7 mouse cellular contexts compared by ENCODE assay signal in genomic region chr6:88105783-88106611, GRCm38 (mm10). TPM values are rescaled to one million over a fixed set of nuclear protein-coding genes. Genes with fewer than 3 reads are reported as not detected.
DNase-seq lines count a peak whose midpoint lies in the region; ATAC-seq and TF ChIP-seq lines count a peak whose summit lies in the region.

No protein-coding gene starts in this region.

- peak overlapping the region; percentile 34 for H3K4me2 ChIP-seq in kidney, embryonic 14.5 days (replicated peaks; ENCODE audit: low read depth, low read length)
- peak overlapping the region; percentile 43 for H3K4me2 ChIP-seq in limb, embryonic 14.5 days (replicated peaks; ENCODE audit: low read depth, low read length, severe bottlenecking)
- peak overlapping the region; percentile 56 for H3K4me2 ChIP-seq in midbrain, embryonic 16.5 days (ENCODE audit: low read length)

- peaks cover 21% of the 10 kb centered on the region for H3K4me1 ChIP-seq in heart, embryonic 10.5 days
- peaks cover 3% of the 10 kb centered on the region; the same call in 1 of the 2 replicates for H3K4me1 ChIP-seq in kidney, embryonic 14.5 days (ENCODE audit: control insufficient read depth, insufficient read depth, low read length)
- peaks cover 10% of the 10 kb centered on the region for H3K4me1 ChIP-seq in limb, embryonic 14.5 days (ENCODE audit: control insufficient read depth, insufficient read depth, low read length)
- peaks cover 9% of the 10 kb centered on the region for H3K4me1 ChIP-seq in midbrain, embryonic 16.5 days (ENCODE audit: control insufficient read depth, insufficient read depth, low read length)

- peak; percentile 97 for DNase-seq in brain, embryonic 14.5 days (ENCODE audit: low read depth)
- peak; percentile 96 for DNase-seq in heart, embryonic 10.5 days (ENCODE audit: low spot score)
- peak; percentile 95 for DNase-seq in limb, embryonic 14.5 days (ENCODE audit: low spot score)
- peak; percentile 51 to 83 for DNase-seq in spleen, postnatal 10 days (ENCODE audit: low spot score in 2 of 2)

- WGBS in heart, embryonic 10.5 days = 11% methylated on average over 32 of the region's 32 CpGs
- 10% methylated on average over 32 of the region's 32 CpGs for WGBS in kidney, embryonic 14.5 days
- WGBS in limb, embryonic 14.5 days = 10% methylated on average over 32 of the region's 32 CpGs
- WGBS in midbrain, embryonic 16.5 days = 9% methylated on average over 32 of the region's 32 CpGs

- TF ChIP-seq POLR2A in brain, embryonic 14.5 days (IDR thresholded peaks at IDR 0.05; ENCODE audit: borderline replicate concordance, extremely low read depth, insufficient read depth, insufficient read length, poor library complexity, severe bottlenecking) = no peak
- TF ChIP-seq POLR2A in limb, embryonic 14.5 days (IDR thresholded peaks at IDR 0.05; ENCODE audit: borderline replicate concordance, extremely low read depth, insufficient read depth, insufficient read length) = 0 out of 2 replicates have a peak, but pooled peaks have one; percentile 32

- peak overlapping the region; percentile 78 for H3K27ac ChIP-seq in heart, embryonic 10.5 days
- no peak overlapping the region; the same call in 1 of the 2 replicates for H3K27ac ChIP-seq in kidney, embryonic 14.5 days (ENCODE audit: low read depth, low read length)
- peak overlapping the region; percentile 56; the same call in 1 of the 2 replicates for H3K27ac ChIP-seq in limb, embryonic 14.5 days (replicated peaks; ENCODE audit: low read depth, low read length)
- H3K27ac ChIP-seq in midbrain, embryonic 16.5 days (ENCODE audit: low read length) = peak overlapping the region; percentile 72

- H3K4me3 ChIP-seq in heart, embryonic 10.5 days = peak overlapping the region; percentile 46
- peak overlapping the region; percentile 12 for H3K4me3 ChIP-seq in kidney, embryonic 14.5 days (ENCODE audit: low read length)
- peak overlapping the region; percentile 18 for H3K4me3 ChIP-seq in limb, embryonic 14.5 days (replicated peaks; ENCODE audit: low read length)
- peak overlapping the region; percentile 23; the same call in 1 of the 2 replicates for H3K4me3 ChIP-seq in midbrain, embryonic 16.5 days (ENCODE audit: low read depth, low read length)

- TF ChIP-seq CTCF in brain, embryonic 14.5 days (IDR thresholded peaks at IDR 0.05; ENCODE audit: borderline replicate concordance, extremely low read depth, insufficient read depth, insufficient read length) = peak; percentile 96

- H3K9me3 ChIP-seq in heart, embryonic 10.5 days = no peaks in the 10 kb centered on the region
- no peaks in the 10 kb centered on the region for H3K9me3 ChIP-seq in kidney, embryonic 14.5 days (ENCODE audit: control insufficient read depth, low read length)
- H3K9me3 ChIP-seq in limb, embryonic 14.5 days (ENCODE audit: control insufficient read depth, low read length) = no peaks in the 10 kb centered on the region
- H3K9me3 ChIP-seq in midbrain, embryonic 16.5 days (replicated peaks; ENCODE audit: control insufficient read depth, low read length, poor library complexity, severe bottlenecking) = no peaks in the 10 kb centered on the region

- H3K27me3 ChIP-seq in heart, embryonic 10.5 days (ENCODE audit: insufficient read depth, poor library complexity, severe bottlenecking) = peaks cover 11% of the 10 kb centered on the region; the same call in 1 of the 2 replicates
- no peaks in the 10 kb centered on the region for H3K27me3 ChIP-seq in kidney, embryonic 14.5 days (ENCODE audit: control insufficient read depth, insufficient read depth, low read length)
- H3K27me3 ChIP-seq in limb, embryonic 14.5 days (ENCODE audit: control insufficient read depth, insufficient read depth, low read length) = no peaks in the 10 kb centered on the region
- H3K27me3 ChIP-seq in midbrain, embryonic 16.5 days (ENCODE audit: control insufficient read depth, insufficient read depth, low read depth, low read length) = no peaks in the 10 kb centered on the region

- H3K9ac ChIP-seq in kidney, embryonic 14.5 days (ENCODE audit: low read depth, low read length) = peak overlapping the region; percentile 48; the same call in 1 of the 2 replicates
- H3K9ac ChIP-seq in limb, embryonic 14.5 days (ENCODE audit: low read depth, low read length, severe bottlenecking) = peak overlapping the region; percentile 49
- H3K9ac ChIP-seq in midbrain, embryonic 16.5 days (ENCODE audit: low read depth, low read length) = peak overlapping the region; percentile 69

- peaks cover 37% of the 10 kb centered on the region for H3K36me3 ChIP-seq in heart, embryonic 10.5 days
- H3K36me3 ChIP-seq in kidney, embryonic 14.5 days (ENCODE audit: control insufficient read depth, insufficient read depth, low read length) = peaks cover 39% of the 10 kb centered on the region
- H3K36me3 ChIP-seq in limb, embryonic 14.5 days (ENCODE audit: control insufficient read depth, insufficient read depth, low read length) = peaks cover 39% of the 10 kb centered on the region
- peaks cover 29% of the 10 kb centered on the region for H3K36me3 ChIP-seq in midbrain, embryonic 16.5 days (ENCODE audit: control insufficient read depth, insufficient read depth, low read length)

- ATAC-seq in erythroblast, adult 5-6 weeks (replicated peaks; ENCODE audit: low FRiP score, poor library complexity, severe bottlenecking) = peak; percentile 87
- ATAC-seq in kidney, embryonic 14.5 days (ENCODE audit: low FRiP score, low TSS enrichment) = peak; percentile 89
- ATAC-seq in limb, embryonic 14.5 days (ENCODE audit: low FRiP score, low read depth) = peak; percentile 91
- ATAC-seq in midbrain, embryonic 16.5 days = peak; percentile 92

RNA-seq across cellular contexts. Expression of gene Rpn1, which starts 21.7 kb away (rescaled TPM):
- polyA plus RNA-seq in brain, embryonic 14.5 days (2012; rRNA removed) = 215 and 219 TPM in 2 replicates
- total RNA-seq in erythroblast, adult 5-6 weeks (2015; ENCODE audit: low replicate concordance) = 24.0 and 30.9 TPM in 2 replicates
- 42.8 and 54.5 TPM in 2 replicates for total RNA-seq in erythroblast, adult 5-6 weeks (2017; ENCODE audit: low replicate concordance)
- 268 and 346 TPM in 2 replicates for polyA plus RNA-seq in heart, embryonic 10.5 days (2016; fragmentation: Nextera tagmentation; extraction: Ambion mirVana)
- 294 and 402 TPM in 2 replicates for polyA plus RNA-seq in kidney, embryonic 14.5 days (2014; fragmentation: Nextera tagmentation; extraction: Ambion mirVana)
- 316 and 329 TPM in 2 replicates for polyA plus RNA-seq in limb, embryonic 14.5 days (2012; rRNA removed)
- 381 and 396 TPM in 2 replicates for polyA plus RNA-seq in limb, embryonic 14.5 days (2014; fragmentation: Nextera tagmentation; extraction: Ambion mirVana)
- 321 and 328 TPM in 2 replicates for polyA plus RNA-seq in midbrain, embryonic 16.5 days (2015; fragmentation: Nextera tagmentation; extraction: Ambion mirVana)
